Mouse (Mus musculus) spleen, postnatal 10 days (tissue): ENCODE results near the gene Ibtk.

Experiments used
- DNase-seq, 2 experiments: peaks; one replicate each; pipeline ENCODE4 v3.0.0; 2021 to 2022; ENCODE audit warnings: low spot score in 2 of 2

Gene Ibtk

GRCm38 (mm10) chr9:85701981-85702380, 47.2 kb downstream of the Ibtk start:
- no peak for DNase-seq

GRCm38 (mm10) chr9:85695606-85696005, 53.5 kb downstream of the Ibtk start:
- DNase-seq = no peak

GRCm38 (mm10) chr9:85693231-85694116, 55.7 kb downstream of the Ibtk start:
- no peak for DNase-seq

GRCm38 (mm10) chr9:85685010-85685409, 64.1 kb downstream of the Ibtk start:
- DNase-seq = peak in 1 of 2 experiments; percentile 59

- no peak for DNase-seq
Observed at GRCm38 (mm10) chr9:85675131-85675905, 73.8 kb downstream of the Ibtk start.

- DNase-seq = no peak
Observed at GRCm38 (mm10) chr9:85673907-85674481, 75.1 kb downstream of the Ibtk start.

GRCm38 (mm10) chr9:85671582-85672331, 77.4 kb downstream of the Ibtk start:
- DNase-seq = no peak

- no peak for DNase-seq
Observed at GRCm38 (mm10) chr9:85664316-85664715, 84.8 kb downstream of the Ibtk start.

- DNase-seq = no peak
Observed at GRCm38 (mm10) chr9:85663810-85664209, 85.3 kb downstream of the Ibtk start.

- DNase-seq = no peak
Observed at GRCm38 (mm10) chr9:85663091-85663490, 86.0 kb downstream of the Ibtk start.

- no peak for DNase-seq
Observed at GRCm38 (mm10) chr9:85653401-85653800, 95.7 kb downstream of the Ibtk start.

GRCm38 (mm10) chr9:85638276-85638675, 110.9 kb downstream of the Ibtk start:
- no peak for DNase-seq
